Mouse (Mus musculus) layer of hippocampus, adult 6 months (tissue): ENCODE results near the gene Nupl2. TPM values are rescaled to one million over a fixed set of nuclear protein-coding genes. Genes with fewer than 3 reads are reported as not detected.

Source experiments
- long read RNA-seq, 2 experiments: library from polyadenylated mRNA; unstranded; transcript quantifications; one replicate each; pipeline ENCODE4 v2.0.0; 2019 to 2020
- polyA plus RNA-seq: library from polyadenylated mRNA; unstranded; fragments of <200 nt; fragmentation: Nextera tagmentation; gene quantifications from 2 replicates; pipeline ENCODE4 v1.2.3, GENCODE M21; 2021

Gene Nupl2
- 8.3 and 8.7 TPM in 2 replicates for polyA plus RNA-seq
- long read RNA-seq, experiment 1, transcript Nupl2-201 (7 exons, 2,914 nt), result major isoform, 21 of 27 reads
- long read RNA-seq, experiment 1, partial matches to known transcripts, result 3 of 27 reads
- long read RNA-seq, experiment 1, other reads (novel, unspliced or antisense), result 2 of 27 reads
- long read RNA-seq, experiment 2, transcript Nupl2-201 (7 exons, 2,914 nt), result major isoform, 51 of 65 reads
- long read RNA-seq, experiment 2, partial matches to known transcripts, result 6 of 65 reads
- long read RNA-seq, experiment 2, other reads (novel, unspliced or antisense), result 5 of 65 reads

DNA sequence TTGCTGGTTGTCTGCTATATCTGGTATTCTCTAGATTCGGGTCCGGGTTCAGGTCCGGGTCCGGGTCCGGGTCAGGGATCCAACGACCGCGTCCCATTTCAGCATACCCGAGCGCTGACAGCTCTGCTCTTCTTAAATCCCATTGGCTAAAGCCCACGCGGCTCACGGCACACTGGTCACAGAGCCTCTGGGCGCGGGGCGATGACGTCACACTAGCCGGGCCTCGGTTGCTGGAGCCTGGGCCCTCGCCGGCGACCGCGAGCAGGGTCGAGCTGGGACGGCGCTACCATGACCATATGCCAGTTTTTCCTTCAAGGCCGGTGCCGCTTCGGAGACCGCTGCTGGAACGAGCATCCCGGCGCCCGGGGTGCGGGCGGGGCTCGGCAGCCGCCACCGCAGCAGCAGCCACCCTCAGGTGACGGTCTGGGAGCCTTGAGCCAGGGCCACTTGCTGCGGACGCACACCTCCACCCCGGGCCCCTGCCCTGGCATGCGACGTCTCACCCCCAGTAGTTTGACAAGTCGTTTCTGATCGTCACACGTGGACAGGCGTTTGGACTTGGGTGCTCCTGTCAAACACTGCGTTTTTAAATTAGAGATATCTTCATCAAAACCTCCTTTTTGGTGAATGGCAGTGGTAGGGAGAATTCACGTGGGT, at the start of gene Nupl2:
TSS of gene Nupl2 (plus strand) at position 175 of the 657 bp plus-strand sequence.

Other genes with a start within 250 kb of the Nupl2 start
- gene Fam126a, start 134.3 kb upstream of the Nupl2 start, polyA plus RNA-seq, result 3.5 and 4.7 TPM in 2 replicates
- gene Klhl7, start 64.4 kb upstream of the Nupl2 start, polyA plus RNA-seq, result 60.8 and 64.9 TPM in 2 replicates
- gene Kcnh2, start 186.6 kb downstream of the Nupl2 start, polyA plus RNA-seq, result 3.3 and 4.7 TPM in 2 replicates
- 1.2 TPM in 2 replicates for gene Nos3, start 199.8 kb downstream of the Nupl2 start, polyA plus RNA-seq
- 2.4 and 2.5 TPM in 2 replicates for gene Atg9b, start 227.2 kb downstream of the Nupl2 start, polyA plus RNA-seq
- gene Abcb8, start 228.7 kb downstream of the Nupl2 start, polyA plus RNA-seq, result 43.5 and 52.0 TPM in 2 replicates
- not detected in 2 replicates for gene Asic3, start 248.4 kb downstream of the Nupl2 start, polyA plus RNA-seq